9 mouse cellular contexts compared by ENCODE assay signal in genomic region chr14:118225911-118226310, GRCm38 (mm10). TPM values are rescaled to one million over a fixed set of nuclear protein-coding genes. Genes with fewer than 3 reads are reported as not detected.
DNase-seq lines count a peak whose midpoint lies in the region; ATAC-seq and TF ChIP-seq lines count a peak whose summit lies in the region.
"Had no signal": no experiment of that assay in that cellular context is flagged by ENCODE, and none has a peak within 500 bp of the region (broad histone marks: within the 10 kb centered on the region; RNA-seq: fewer than 3 reads in every experiment).

No protein-coding gene starts in this region.

- no peak overlapping the region for H3K27ac ChIP-seq in kidney, embryonic 14.5 days (ENCODE audit: low read depth, low read length)
- no peak overlapping the region for H3K27ac ChIP-seq in hindbrain, embryonic 14.5 days
- no peak overlapping the region for H3K27ac ChIP-seq in midbrain, embryonic 16.5 days (ENCODE audit: low read length)
- H3K27ac ChIP-seq in cerebellum, adult 2 months (ENCODE audit: insufficient read depth, low read length): no peak overlapping the region

- peaks cover 3% of the 10 kb centered on the region; the same call in 1 of the 2 replicates for H3K9me3 ChIP-seq in kidney, embryonic 14.5 days (ENCODE audit: control insufficient read depth, low read length)
- H3K9me3 ChIP-seq in hindbrain, embryonic 14.5 days (ENCODE audit: control insufficient read depth, low read length): no peaks in the 10 kb centered on the region
- no peaks in the 10 kb centered on the region for H3K9me3 ChIP-seq in midbrain, embryonic 16.5 days (replicated peaks; ENCODE audit: control insufficient read depth, low read length, poor library complexity, severe bottlenecking)

- no peak overlapping the region for H3K9ac ChIP-seq in kidney, embryonic 14.5 days (ENCODE audit: low read depth, low read length)
- H3K9ac ChIP-seq in hindbrain, embryonic 14.5 days: no peak overlapping the region
- H3K9ac ChIP-seq in midbrain, embryonic 16.5 days (ENCODE audit: low read depth, low read length): no peak overlapping the region

- peaks cover 73% of the 10 kb centered on the region for H3K27me3 ChIP-seq in kidney, embryonic 14.5 days (ENCODE audit: control insufficient read depth, insufficient read depth, low read length)
- H3K27me3 ChIP-seq in hindbrain, embryonic 14.5 days (ENCODE audit: control insufficient read depth, insufficient read depth, low read length): peaks cover 87% of the 10 kb centered on the region
- H3K27me3 ChIP-seq in midbrain, embryonic 16.5 days (ENCODE audit: control insufficient read depth, insufficient read depth, low read depth, low read length): peaks cover 40% of the 10 kb centered on the region
- H3K27me3 ChIP-seq in cerebellum, adult 2 months (ENCODE audit: control insufficient read depth, insufficient read depth, low read length): peaks cover 9% of the 10 kb centered on the region; the same call in 1 of the 2 replicates

- ATAC-seq in kidney, embryonic 14.5 days (ENCODE audit: low FRiP score, low TSS enrichment): no peak
- peak; percentile 38; the same call in 1 of the 2 replicates for ATAC-seq in hindbrain, embryonic 14.5 days (ENCODE audit: low FRiP score)
- peak; percentile 37 for ATAC-seq in midbrain, embryonic 16.5 days

- H3K4me2 ChIP-seq in kidney, embryonic 14.5 days (replicated peaks; ENCODE audit: low read depth, low read length): peak overlapping the region; percentile 5; the same call in 1 of the 2 replicates
- peak overlapping the region; percentile 15 for H3K4me2 ChIP-seq in hindbrain, embryonic 14.5 days (replicated peaks)
- H3K4me2 ChIP-seq in midbrain, embryonic 16.5 days (ENCODE audit: low read length): peak overlapping the region; percentile 33

- no peak for TF ChIP-seq CTCF in cerebellum, adult 2 months (IDR thresholded peaks at IDR 0.05; ENCODE audit: borderline replicate concordance, insufficient read depth, low read depth, low read length)

- no peak for DNase-seq in kidney, adult 11 months
- DNase-seq in embryo, embryonic 11 days: peak; percentile 81
- DNase-seq in hindbrain, embryonic 14.5 days (ENCODE audit: low spot score): peak; percentile 45
- DNase-seq in cerebellum, adult 2 months: no peak
- no peak for DNase-seq in thymus, postnatal 25 days
- no peak for DNase-seq in adipocyte (ENCODE audit: low spot score)
- DNase-seq: gastrocnemius, postnatal 25 days had no signal

- no peaks in the 10 kb centered on the region for H3K36me3 ChIP-seq in kidney, embryonic 14.5 days (ENCODE audit: control insufficient read depth, insufficient read depth, low read length)
- H3K36me3 ChIP-seq in hindbrain, embryonic 14.5 days (replicated peaks; ENCODE audit: control insufficient read depth, insufficient read depth): no peaks in the 10 kb centered on the region
- H3K36me3 ChIP-seq in midbrain, embryonic 16.5 days (ENCODE audit: control insufficient read depth, insufficient read depth, low read length): no peaks in the 10 kb centered on the region

- H3K4me3 ChIP-seq in kidney, embryonic 14.5 days (ENCODE audit: low read length): no peak overlapping the region; the same call in 1 of the 2 replicates
- 0 out of 2 replicates have a peak overlapping the region, but pooled peaks have one; percentile 4 for H3K4me3 ChIP-seq in hindbrain, embryonic 14.5 days (replicated peaks; ENCODE audit: low read length)
- no peak overlapping the region for H3K4me3 ChIP-seq in midbrain, embryonic 16.5 days (ENCODE audit: low read depth, low read length)
- H3K4me3 ChIP-seq in cerebellum, adult 2 months (replicated peaks; ENCODE audit: insufficient read depth, low read depth, low read length): no peak overlapping the region

- under 1% methylated on average over 21 of the region's 21 CpGs for WGBS in kidney, embryonic 14.5 days
- under 1% methylated on average over 21 of the region's 21 CpGs for WGBS in hindbrain, embryonic 14.5 days
- under 1% methylated on average over 21 of the region's 21 CpGs for WGBS in midbrain, embryonic 16.5 days
- 1% methylated on average over 21 of the region's 21 CpGs for WGBS in cerebellum, adult 2 months

- no peak for TF ChIP-seq POLR2A in cerebellum, adult 2 months (IDR thresholded peaks at IDR 0.05; ENCODE audit: borderline replicate concordance, insufficient read depth, low read length)

- 0 out of 2 replicates have a peak, but pooled peaks cover 3% of the 10 kb centered on the region for H3K4me1 ChIP-seq in kidney, embryonic 14.5 days (ENCODE audit: control insufficient read depth, insufficient read depth, low read length)
- H3K4me1 ChIP-seq in hindbrain, embryonic 14.5 days (replicated peaks; ENCODE audit: control insufficient read depth, insufficient read depth, low read length): peaks cover 4% of the 10 kb centered on the region; the same call in 1 of the 2 replicates
- H3K4me1 ChIP-seq in midbrain, embryonic 16.5 days (ENCODE audit: control insufficient read depth, insufficient read depth, low read length): peaks cover 21% of the 10 kb centered on the region
- H3K4me1 ChIP-seq in cerebellum, adult 2 months (ENCODE audit: control insufficient read depth, insufficient read depth, low read length): no peaks in the 10 kb centered on the region

RNA-seq across cellular contexts. Expression of gene Sox21, which starts 10.9 kb away (rescaled TPM):
- polyA plus RNA-seq in kidney, embryonic 14.5 days (2014; fragmentation: Nextera tagmentation; extraction: Ambion mirVana): 0.09 TPM in 1 of 2 replicates, not detected in the other
- polyA plus RNA-seq in hindbrain, embryonic 14.5 days (2014; fragmentation: Nextera tagmentation; extraction: Ambion mirVana): 5.9 and 9.3 TPM in 2 replicates
- polyA plus RNA-seq in midbrain, embryonic 16.5 days (2015; fragmentation: Nextera tagmentation; extraction: Ambion mirVana): 6.4 and 8.0 TPM in 2 replicates
- polyA plus RNA-seq in cerebellum, adult 2 months (2012; rRNA removed): 4.9 and 5.6 TPM in 2 replicates

RNA-seq across cellular contexts. Expression of gene Gm9376, which starts 40.8 kb away (rescaled TPM):
- not detected in 2 replicates for polyA plus RNA-seq in kidney, embryonic 14.5 days (2014; fragmentation: Nextera tagmentation; extraction: Ambion mirVana)
- polyA plus RNA-seq in hindbrain, embryonic 14.5 days (2014; fragmentation: Nextera tagmentation; extraction: Ambion mirVana): not detected in 2 replicates
- not detected in 2 replicates for polyA plus RNA-seq in midbrain, embryonic 16.5 days (2015; fragmentation: Nextera tagmentation; extraction: Ambion mirVana)
- polyA plus RNA-seq in cerebellum, adult 2 months (2012; rRNA removed): not detected in 2 replicates

Comparison
In these comparisons a context has a peak if more than half of its experiments do, and no peak if none do; other contexts are left out.
1. DNase-seq: peak in embryo, embryonic 11 days (single experiment) and hindbrain, embryonic 14.5 days (single experiment); none in kidney, adult 11 months (single experiment), cerebellum, adult 2 months (0 of 2), thymus, postnatal 25 days (single experiment) and adipocyte (single experiment).
2. Peak in every context shown above with its lines, with median percentiles within 50 percentile points of each other: H3K4me2 ChIP-seq.